Mouse (Mus musculus) heart, postnatal 0 days (tissue): ENCODE data around the gene Zbtb11. TPM values are rescaled to one million over a fixed set of nuclear protein-coding genes. Genes with fewer than 3 reads are reported as not detected.
"Not testable (repeated sequence)": the region's sequence is repeated elsewhere in the genome, so short reads cannot be mapped to it uniquely, and the experiment has no call there.

Experiments used
- ATAC-seq: fragments of 200-750 bp; cut with Nextera tagmentation; 2 replicates; pipeline ENCODE4 v1.8.0; 2017; ENCODE audit warnings: low read depth, moderate number of reproducible peaks, moderate library complexity; ENCODE audit not compliant: insufficient read depth
- DNase-seq: peaks from one replicate; pipeline ENCODE4 v3.0.0-alpha.2; 2016; ENCODE audit warnings: low spot score
- H3K27ac ChIP-seq: fragments of 300-500 bp; sonication (generic); 2 replicates; pipeline ENCODE4 v1.5.1; 2014; ENCODE audit warnings: low read depth, mild to moderate bottlenecking
- H3K27me3 ChIP-seq: fragments of 300-500 bp; sonication (generic); 2 replicates; pipeline ENCODE4 v1.6.1; 2014; ENCODE audit warnings: low read length, mixed read lengths; ENCODE audit not compliant: control insufficient read depth, insufficient read depth
- H3K36me3 ChIP-seq: fragments of 300-500 bp; sonication (generic); replicated peaks from 2 replicates; pipeline ENCODE4 v1.6.1; 2014; ENCODE audit warnings: low read length, mixed read lengths; ENCODE audit not compliant: control insufficient read depth, insufficient read depth
- H3K4me1 ChIP-seq: fragments of 300-500 bp; sonication (generic); 2 replicates; pipeline ENCODE4 v1.6.1; 2014; ENCODE audit warnings: antibody characterized with exemption; ENCODE audit not compliant: control insufficient read depth, insufficient read depth
- H3K4me2 ChIP-seq: fragments of 300-500 bp; sonication (generic); 2 replicates; pipeline ENCODE4 v1.6.1; 2014; ENCODE audit warnings: low read depth, mild to moderate bottlenecking, low read length, moderate library complexity
- H3K4me3 ChIP-seq: fragments of 300-500 bp; sonication (generic); 2 replicates; pipeline ENCODE4 v1.5.1; 2014; ENCODE audit warnings: low read depth, low read length
- H3K9ac ChIP-seq: fragments of 300-500 bp; sonication (generic); replicated peaks from 2 replicates; pipeline ENCODE4 v1.6.1; 2014; ENCODE audit warnings: low read depth, low read length, mixed read lengths
- H3K9me3 ChIP-seq: fragments of 300-500 bp; sonication (generic); replicated peaks from 2 replicates; pipeline ENCODE4 v1.6.1; 2016; ENCODE audit warnings: low read length; ENCODE audit not compliant: control insufficient read depth
- CTCF ChIP-seq: IDR thresholded peaks from 2 replicates; pipeline ENCODE4 v1.5.1; 2016; ENCODE audit warnings: antibody characterized with exemption, control low read depth, low read depth
- EP300 ChIP-seq: IDR thresholded peaks from 2 replicates; pipeline ENCODE4 v1.6.1; 2016; ENCODE audit warnings: antibody characterized with exemption, low read depth
- WGBS: fragments of 180-500 bp; shearing (Covaris S2); extraction: QIAGEN DNeasy Blood & Tissue Kit; methylation state at CpG from one replicate; pipeline ENCODE4 v1.1.7; 2014; 5-methylcytosine and 5-hydroxymethylcytosine counted together
- polyA plus RNA-seq: library from polyadenylated mRNA; unstranded; fragments of >200 nt; fragmentation: Nextera tagmentation; extraction: Ambion mirVana; gene quantifications from 2 replicates; pipeline ENCODE4 v1.2.1, GENCODE M21; 2015
- total RNA-seq: library from RNA; depleted of rRNA; stranded (reverse); fragments of >200 nt; gene quantifications from 2 replicates; pipeline ENCODE4 v1.2.3, GENCODE M21; 2014; ENCODE audit warnings: low replicate concordance

Gene Zbtb11
- total and polyA plus RNA-seq, 2 experiments from 2014 or later, result 6.7 to 14.5 TPM

- H3K9me3 ChIP-seq, result no peaks in the 10 kb centered on the region
- ATAC-seq, result no peak
- peaks cover 23% of the 10 kb centered on the region for H3K36me3 ChIP-seq
- TF ChIP-seq CTCF, result no peak
- no peak for TF ChIP-seq EP300
- no peak overlapping the region for H3K27ac ChIP-seq
- H3K4me2 ChIP-seq, result no peak overlapping the region
- no peak overlapping the region for H3K4me3 ChIP-seq
- DNase-seq, result no peak
- peaks cover 17% of the 10 kb centered on the region for H3K4me1 ChIP-seq
- H3K27me3 ChIP-seq, result no peaks in the 10 kb centered on the region
- no peak overlapping the region for H3K9ac ChIP-seq
- WGBS, result 95% methylated on average over 6 of the region's 6 CpGs
Measured at GRCm38 (mm10) chr16:56034566-56034965, 60.9 kb downstream of the Zbtb11 start.

GRCm38 (mm10) chr16:56036501-56036900, 62.8 kb downstream of the Zbtb11 start:
- Histone ChIP-seq H3K4me2 (peak overlapping the region; percentile 64), H3K9ac (peak overlapping the region; percentile 80), H3K9me3 (no peaks in the 10 kb centered on the region), H3K27ac (no peak overlapping the region), H3K27me3 (no peaks in the 10 kb centered on the region), H3K4me3 (peak overlapping the region; percentile 85), H3K36me3 (peaks cover 23% of the 10 kb centered on the region), H3K4me1 (peaks cover 9% of the 10 kb centered on the region)
- DNase-seq (no peak), ATAC-seq (no peak)
- 51% methylated on average over 6 of the region's 6 CpGs for WGBS
- TF ChIP-seq EP300, result no peak

- peak within 1 kb of the TSS; percentile 64 for H3K4me2 ChIP-seq
- H3K4me3 ChIP-seq, result peak within 1 kb of the TSS; percentile 85
- peaks cover 9% of the 10 kb centered on the region for H3K4me1 ChIP-seq
- peaks cover 23% of the 10 kb centered on the region for H3K36me3 ChIP-seq
- DNase-seq, result peak; percentile 92
- H3K27me3 ChIP-seq, result no peaks in the 10 kb centered on the region
- peak within 1 kb of the TSS; percentile 91 for H3K27ac ChIP-seq
- peak within 1 kb of the TSS; percentile 80 for H3K9ac ChIP-seq
- TF ChIP-seq EP300, result peak; percentile 73
- no peak for TF ChIP-seq CTCF
- WGBS, result under 1% methylated on average over 63 of the region's 63 CpGs
- no peaks in the 10 kb centered on the region for H3K9me3 ChIP-seq
- ATAC-seq, result peak; percentile 100
Measured at GRCm38 (mm10) chr16:56037138-56038010, 63.7 kb downstream of the Zbtb11 start, which contains the start of gene Trmt10c. Gene Trmt10c (minus strand): TSS chr16:56037819.

- Histone ChIP-seq H3K4me3 (peak overlapping the region; percentile 85), H3K4me2 (peak overlapping the region; percentile 64), H3K9me3 (no peaks in the 10 kb centered on the region), H3K27me3 (no peaks in the 10 kb centered on the region), H3K4me1 (peaks cover 9% of the 10 kb centered on the region), H3K36me3 (peaks cover 17% of the 10 kb centered on the region), H3K9ac (peak overlapping the region; percentile 80), H3K27ac (peak overlapping the region; percentile 91)
- ATAC-seq, result no peak; the same call in 1 of the 2 replicates
- no peak for DNase-seq
- no peak for TF ChIP-seq EP300
- TF ChIP-seq CTCF, result no peak
- 26% methylated on average over 8 of the region's 8 CpGs for WGBS
Measured at GRCm38 (mm10) chr16:56038090-56038489, 64.4 kb downstream of the Zbtb11 start.

GRCm38 (mm10) chr16:56048038-56048437, 74.4 kb downstream of the Zbtb11 start, which contains the start of gene Senp7:
Gene Senp7 (plus strand): TSS chr16:56048338.
- not testable (repeated sequence) for H3K4me1 ChIP-seq, H3K4me2 ChIP-seq, H3K36me3 ChIP-seq, H3K27ac ChIP-seq, H3K9me3 ChIP-seq, H3K27me3 ChIP-seq, DNase-seq, H3K4me3 ChIP-seq, H3K9ac ChIP-seq, ATAC-seq
- WGBS, result no CpG with 5 or more reads among the region's 4 CpGs
